Mouse (Mus musculus) MEL (cell line): ENCODE measurements at regions not wholly inside any gene's neighbourhood (a gene's known extent, or its start where the extent isn't known, plus 50 kb on each side); places are given as distances from the start of the nearest gene placed in this dataset.

Experiments used
- CHD1 ChIP-seq: IDR thresholded peaks from 2 replicates; pipeline ENCODE4 v1.6.1; 2012; ENCODE audit warnings: low read depth, mild to moderate bottlenecking, inconsistent platforms, low read length, improper control_type of control experiment
- CTCF ChIP-seq, 3 experiments: IDR thresholded peaks in 2 of 3; conservative IDR thresholded peaks in 1 of 3; 2 replicates each; pipeline ENCODE4 v1.5.1; 2011 to 2012; ENCODE audit warnings: low read length in 3 of 3, low read depth in 2 of 3, mild to moderate bottlenecking in 2 of 3, improper control_type of control experiment in 1 of 3, inconsistent platforms in 1 of 3, mixed read lengths in 1 of 3, moderate library complexity in 1 of 3; ENCODE audit not compliant: control insufficient read depth in 1 of 3, insufficient read depth in 1 of 3, poor library complexity in 1 of 3, severe bottlenecking in 1 of 3
- GABPA ChIP-seq: IDR thresholded peaks from 2 replicates; pipeline ENCODE4 v1.6.1; 2012; ENCODE audit warnings: low read depth, mild to moderate bottlenecking, inconsistent platforms, low read length, improper control_type of control experiment, moderate library complexity
- HCFC1 ChIP-seq: IDR thresholded peaks from 2 replicates; pipeline ENCODE4 v1.6.1; 2012; ENCODE audit warnings: low read depth, mild to moderate bottlenecking, inconsistent platforms, low read length, improper control_type of control experiment, moderate library complexity
- MAFK ChIP-seq: IDR thresholded peaks from 2 replicates; pipeline ENCODE4 v1.6.1; 2011; ENCODE audit warnings: low read depth, mild to moderate bottlenecking, low read length, improper control_type of control experiment, borderline replicate concordance
- MAX ChIP-seq: IDR thresholded peaks from 2 replicates; pipeline ENCODE4 v1.6.1; 2011; ENCODE audit warnings: low read length, improper control_type of control experiment
- MYC ChIP-seq: IDR thresholded peaks from 2 replicates; pipeline ENCODE4 v1.6.1; 2011; ENCODE audit warnings: low read depth, mild to moderate bottlenecking, low read length, improper control_type of control experiment, moderate library complexity
- NRF1 ChIP-seq: IDR thresholded peaks from 2 replicates; pipeline ENCODE4 v1.6.1; 2014; ENCODE audit warnings: low read depth, mild to moderate bottlenecking, inconsistent platforms, low read length, improper control_type of control experiment, moderate library complexity; ENCODE audit not compliant: poor library complexity, insufficient read depth, severe bottlenecking
- POLR2A ChIP-seq, 2 experiments: IDR thresholded peaks; 2 replicates each; pipeline ENCODE4 v1.6.1; 2011 to 2012; ENCODE audit warnings: low read length in 2 of 2, mild to moderate bottlenecking in 2 of 2, control low read depth in 1 of 2, improper control_type of control experiment in 1 of 2, low read depth in 1 of 2, moderate library complexity in 1 of 2; ENCODE audit not compliant: control insufficient read depth in 1 of 2, insufficient read depth in 1 of 2, poor library complexity in 1 of 2
- POLR2AphosphoS2 ChIP-seq: IDR thresholded peaks from 2 replicates; pipeline ENCODE4 v1.6.1; 2011; ENCODE audit warnings: low read length, improper control_type of control experiment
- RAD21 ChIP-seq: IDR thresholded peaks from 2 replicates; pipeline ENCODE4 v1.6.1; 2011; ENCODE audit warnings: mild to moderate bottlenecking, low read depth, low read length, improper control_type of control experiment
- RCOR1 ChIP-seq: IDR thresholded peaks from 2 replicates; pipeline ENCODE4 v1.6.1; 2012; ENCODE audit warnings: low read depth, mild to moderate bottlenecking, inconsistent platforms, low read length, improper control_type of control experiment
- SMC3 ChIP-seq: IDR thresholded peaks from 2 replicates; pipeline ENCODE4 v1.6.1; 2011; ENCODE audit warnings: low read depth, low read length, improper control_type of control experiment
- USF2 ChIP-seq, 2 experiments: IDR thresholded peaks; 2 replicates each; pipeline ENCODE4 v1.6.1; 2011 to 2012; ENCODE audit warnings: improper control_type of control experiment in 2 of 2, low read length in 2 of 2, borderline replicate concordance in 1 of 2, inconsistent platforms in 1 of 2, low read depth in 1 of 2, mild to moderate bottlenecking in 1 of 2; ENCODE audit not compliant: insufficient read depth in 1 of 2

GRCm38 (mm10) chr5:16991518-16991917 lies 199.9 kb downstream of the Gm28710 start:
- TF ChIP-seq CTCF (IDR thresholded peaks at IDR 0.05 in 2 of 3, conservative IDR thresholded peaks at IDR 0.05 in 1 of 3; ENCODE audit: control insufficient read depth in 1 of 3, insufficient read depth in 1 of 3, low read depth in 2 of 3, low read length in 3 of 3, poor library complexity in 1 of 3, severe bottlenecking in 1 of 3) (no peak), USF2 (IDR thresholded peaks at IDR 0.05; ENCODE audit: borderline replicate concordance in 1 of 2, insufficient read depth in 1 of 2, low read depth in 1 of 2, low read length in 2 of 2) (no peak), POLR2A (IDR thresholded peaks at IDR 0.05; ENCODE audit: control insufficient read depth in 1 of 2, insufficient read depth in 1 of 2, low read depth in 1 of 2, low read length in 2 of 2, poor library complexity in 1 of 2) (no peak), GABPA (no peak), POLR2AphosphoS2 (no peak), MYC (no peak), SMC3 (no peak), RAD21 (no peak), MAFK (no peak), MAX (no peak), CHD1 (no peak), HCFC1 (no peak), NRF1 (no peak), RCOR1 (no peak)
